Mouse (Mus musculus): ENCODE results near the gene Insl3.

Insl3 gene

GRCm38 (mm10) chr8:71709134-71709799, 20.3 kb downstream of the Insl3 start:
- in situ Hi-C loops (cut with MboI, MseI): no loop called here

- in situ Hi-C loops (cut with MboI, MseI): no loop called here
Measured at GRCm38 (mm10) chr8:71709800-71710446, 20.9 kb downstream of the Insl3 start.

GRCm38 (mm10) chr8:71711574-71711973, 22.6 kb downstream of the Insl3 start:
- in situ Hi-C loops (cut with MboI, MseI): no loop called here

- in situ Hi-C loops (cut with MboI, MseI): no loop called here
Measured at GRCm38 (mm10) chr8:71715531-71715930, 26.5 kb downstream of the Insl3 start.

GRCm38 (mm10) chr8:71716561-71717053, 27.6 kb downstream of the Insl3 start:
- in situ Hi-C loops (cut with MboI, MseI): no loop called here

GRCm38 (mm10) chr8:71717096-71717495, 28.1 kb downstream of the Insl3 start:
- in situ Hi-C loops (cut with MboI, MseI): no loop called here

GRCm38 (mm10) chr8:71718252-71718651, 29.2 kb downstream of the Insl3 start:
- in situ Hi-C loops (cut with MboI, MseI): no loop called here

GRCm38 (mm10) chr8:71719218-71719617, 30.2 kb downstream of the Insl3 start:
- in situ Hi-C loops (cut with MboI, MseI): no loop called here

GRCm38 (mm10) chr8:71719928-71720457, 31.0 kb downstream of the Insl3 start:
- in situ Hi-C loops (cut with MboI, MseI): no loop called here

- in situ Hi-C loops (cut with MboI, MseI): no loop called here
Measured at GRCm38 (mm10) chr8:71723047-71723551, 34.1 kb downstream of the Insl3 start.

GRCm38 (mm10) chr8:71724389-71724788, 35.4 kb downstream of the Insl3 start:
- in situ Hi-C loops (cut with MboI, MseI): no loop called here

- in situ Hi-C loops (cut with MboI, MseI): no loop called here
Measured at GRCm38 (mm10) chr8:71725122-71725924, 36.3 kb downstream of the Insl3 start, which contains the start of gene Fcho1. Gene Fcho1 (minus strand): TSS chr8:71725716.

- in situ Hi-C loops (cut with MboI, MseI): no loop called here
Measured at GRCm38 (mm10) chr8:71728240-71728785, 39.3 kb downstream of the Insl3 start.

GRCm38 (mm10) chr8:71728826-71729620, 40.0 kb downstream of the Insl3 start:
- in situ Hi-C loops (cut with MboI, MseI): no loop called here

- in situ Hi-C loops (cut with MboI, MseI): no loop called here
Measured at GRCm38 (mm10) chr8:71731652-71732230, 42.7 kb downstream of the Insl3 start.

GRCm38 (mm10) chr8:71738316-71738715, 49.3 kb downstream of the Insl3 start:
- in situ Hi-C loops (cut with MboI, MseI): loop anchor here (5.0 kb wide), 1 partner anchor 456 kb away; no protein-coding TSS in a partner anchor

All from T-helper 1 cell (primary cell).